Mouse (Mus musculus) 3134 (cell line): ENCODE measurements at regions not wholly inside any gene's neighbourhood (a gene's known extent, or its start where the extent isn't known, plus 50 kb on each side); places are given as distances from the start of the nearest gene placed in this dataset.
"Not testable (repeated sequence)": the region's sequence is repeated elsewhere in the genome, so short reads cannot be mapped to it uniquely, and the experiment has no call there.

ENCODE experiments used
- DNase-seq: peaks from one replicate; pipeline ENCODE4 v3.0.0-alpha.2; 2011; ENCODE audit warnings: low spot score; ENCODE audit not compliant: insufficient read length; ENCODE audit errors: extremely low read depth

DNA sequence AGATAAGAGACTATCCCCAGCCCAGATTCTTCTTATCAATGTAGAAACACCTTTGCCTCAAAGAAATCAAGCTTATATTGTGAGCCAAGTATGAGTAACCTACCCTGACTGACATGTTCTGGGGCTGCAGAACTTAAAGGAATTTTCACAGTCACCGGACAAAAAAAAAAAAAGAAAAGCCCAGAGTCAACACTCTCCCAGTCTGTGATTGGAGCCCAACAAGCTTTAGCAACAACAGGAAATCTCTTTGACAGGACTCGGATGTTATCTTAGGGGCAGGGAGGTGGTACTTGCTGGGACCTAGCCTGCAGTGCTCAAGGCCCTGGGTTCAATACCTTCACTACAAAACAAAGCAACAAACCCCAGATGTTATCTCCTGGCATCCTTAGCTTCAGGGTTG is 114.2 kb downstream of the Nectin1 start:
- no peak for DNase-seq

DNA sequence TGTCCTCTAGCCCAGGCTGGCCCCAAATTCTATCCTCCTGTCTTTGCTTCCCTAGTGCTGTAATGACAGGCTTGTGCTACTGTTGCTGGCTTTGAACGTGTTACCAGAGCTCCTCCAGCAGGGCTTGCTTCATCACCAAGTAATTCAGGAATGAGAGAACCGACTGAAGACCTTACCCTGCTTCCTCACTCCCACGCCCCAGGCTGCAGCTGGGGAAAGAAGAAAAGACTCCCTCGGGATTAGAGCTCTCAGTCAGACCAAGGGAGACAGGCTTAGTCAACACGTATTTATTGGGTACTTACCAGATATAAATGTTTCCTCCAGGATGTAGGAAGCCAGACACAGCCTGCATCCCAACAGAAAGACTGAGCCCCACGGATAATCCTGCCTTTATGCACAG is 115.0 kb downstream of the Nectin1 start:
- no peak for DNase-seq

DNA sequence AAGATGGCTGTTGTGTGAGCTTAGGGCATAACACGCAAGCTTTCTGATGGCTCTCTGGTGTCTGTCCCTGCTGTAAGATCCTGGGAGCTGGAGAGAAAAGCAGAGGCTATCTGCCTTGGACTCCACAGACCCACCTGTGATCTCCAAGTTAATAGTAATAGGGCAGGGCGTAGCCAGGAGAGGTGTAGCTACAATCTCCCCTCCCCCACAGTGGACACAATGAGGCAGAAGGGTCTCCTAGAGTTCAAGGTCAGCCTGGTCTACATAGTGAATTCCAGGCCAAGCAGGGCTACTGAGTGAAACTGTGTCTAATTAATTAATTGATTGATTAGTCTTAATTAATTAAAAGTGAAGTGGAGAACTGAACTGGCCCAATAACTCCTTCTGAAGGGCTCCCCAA is 116.5 kb downstream of the Nectin1 start:
- DNase-seq: no peak

DNA sequence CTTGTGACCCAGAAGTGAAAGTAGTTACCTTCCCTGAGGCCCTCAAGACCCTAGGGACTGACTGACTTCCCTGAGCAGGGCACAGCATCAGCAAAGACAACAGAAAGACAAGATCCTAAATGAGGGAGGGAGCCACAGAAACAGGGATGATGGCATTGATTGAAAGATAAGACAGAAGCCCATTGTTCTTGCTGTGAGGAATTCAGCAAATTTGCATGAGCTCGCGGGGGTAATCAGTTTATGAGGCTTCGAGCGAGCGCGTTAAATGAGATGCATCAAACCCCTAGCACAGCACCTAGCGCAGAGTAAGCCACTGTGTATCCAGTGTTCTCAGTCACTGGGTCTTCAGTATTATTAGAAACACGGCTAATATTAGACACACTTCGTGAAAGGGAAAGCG is 117.6 kb downstream of the Nectin1 start:
- no peak for DNase-seq

DNA sequence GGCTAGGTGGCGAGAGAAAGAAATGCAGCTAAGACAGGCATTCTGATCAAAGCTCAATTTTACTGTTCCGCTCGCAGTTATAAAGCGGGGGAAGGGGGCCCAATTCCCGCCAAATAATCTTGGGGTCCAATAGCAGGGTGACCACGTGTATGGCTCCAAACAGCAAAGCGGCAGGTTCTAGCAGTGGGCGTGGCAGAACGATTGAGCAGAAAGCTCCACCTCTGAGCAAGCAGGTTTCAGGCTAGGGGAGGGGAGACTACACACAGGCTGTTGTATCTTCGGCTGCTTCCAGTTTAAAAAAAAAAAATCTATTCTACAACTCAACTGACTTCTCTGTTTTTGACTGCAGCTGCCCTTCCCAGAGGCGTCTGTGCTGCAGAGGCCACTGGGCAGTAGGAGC is 118.2 kb downstream of the Nectin1 start:
- not testable (repeated sequence) for DNase-seq

- DNase-seq: peak; percentile 69
These were observed 120.0 kb downstream of the Nectin1 start for GRCm38 (mm10) chr9:43863609-43864397.

- no peak for DNase-seq
These were observed 123.0 kb downstream of the Nectin1 start for GRCm38 (mm10) chr9:43866802-43867201.

- DNase-seq: no peak
These were observed 130.1 kb downstream of the Nectin1 start for GRCm38 (mm10) chr9:43873841-43874240.

- peak; percentile 81 for DNase-seq
These were observed 130.5 kb downstream of the Nectin1 start for GRCm38 (mm10) chr9:43874332-43874731.

- DNase-seq: no peak
These were observed 135.6 kb downstream of the Nectin1 start for GRCm38 (mm10) chr9:43879220-43879968.

GRCm38 (mm10) chr9:43879969-43880396 is 136.2 kb downstream of the Nectin1 start:
- no peak for DNase-seq

DNA sequence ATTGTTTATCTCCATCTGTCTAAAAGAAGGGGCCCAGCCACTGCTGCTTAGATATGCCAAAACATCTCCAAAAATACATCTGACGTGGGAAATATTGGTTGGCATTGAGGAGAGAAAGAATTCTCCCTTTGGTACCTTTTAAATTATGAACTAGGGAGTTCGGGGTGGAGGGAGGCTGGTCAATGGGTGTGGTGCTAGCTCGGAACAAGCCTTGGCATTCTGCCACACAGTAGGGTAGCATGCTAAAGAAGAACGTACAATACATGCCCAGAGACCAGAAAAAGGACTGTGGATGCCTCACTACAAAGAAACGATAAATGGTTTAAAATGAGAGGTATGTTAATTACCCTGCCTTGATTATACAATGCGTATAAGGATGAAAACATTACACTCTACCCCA is 149.3 kb downstream of the Nectin1 start:
- no peak for DNase-seq

DNA sequence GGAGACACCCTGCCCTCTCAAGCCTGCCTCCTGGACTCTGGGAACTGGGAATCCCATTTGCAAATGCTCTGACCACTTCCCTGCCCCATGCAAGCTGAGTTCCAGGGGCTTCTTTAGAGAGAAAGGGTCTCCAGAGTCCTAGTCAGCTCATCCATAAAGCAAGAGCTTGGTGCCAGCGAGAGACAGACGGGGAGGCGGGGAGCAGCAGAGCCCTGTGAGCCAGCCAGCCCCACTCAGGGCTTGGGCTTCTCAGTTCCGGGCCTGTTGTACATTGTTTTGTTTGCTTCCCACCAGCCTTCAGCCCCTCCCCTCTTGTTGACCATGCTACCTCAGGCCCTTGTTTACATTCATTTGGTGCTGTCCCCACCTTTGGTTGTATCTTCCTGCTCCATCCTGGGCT is 143.9 kb upstream of the Thy1 start:
- no peak for DNase-seq

- peak; percentile 26 for DNase-seq
These were observed 134.9 kb upstream of the Thy1 start for GRCm38 (mm10) chr9:43908325-43908724.

DNA sequence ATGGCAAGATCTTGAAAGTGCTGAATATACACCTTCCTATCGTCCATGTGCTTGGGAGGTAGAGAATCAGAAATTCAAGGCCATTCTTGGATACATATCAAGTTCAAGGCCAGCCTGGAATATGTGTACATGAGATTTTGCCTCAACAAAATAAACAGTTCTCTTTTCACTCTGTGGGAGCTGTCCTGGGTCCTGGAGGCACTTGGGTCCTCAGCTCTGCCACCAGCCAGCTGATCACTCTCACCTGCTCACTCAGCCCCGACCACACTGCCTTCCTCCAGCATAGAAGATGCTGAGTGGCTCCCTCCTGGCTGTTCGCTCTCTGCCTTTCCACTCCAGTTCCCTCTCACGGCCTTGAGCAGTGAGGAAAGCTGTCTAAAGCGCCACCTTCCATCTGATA is 128.2 kb upstream of the Thy1 start:
- DNase-seq: no peak

DNA sequence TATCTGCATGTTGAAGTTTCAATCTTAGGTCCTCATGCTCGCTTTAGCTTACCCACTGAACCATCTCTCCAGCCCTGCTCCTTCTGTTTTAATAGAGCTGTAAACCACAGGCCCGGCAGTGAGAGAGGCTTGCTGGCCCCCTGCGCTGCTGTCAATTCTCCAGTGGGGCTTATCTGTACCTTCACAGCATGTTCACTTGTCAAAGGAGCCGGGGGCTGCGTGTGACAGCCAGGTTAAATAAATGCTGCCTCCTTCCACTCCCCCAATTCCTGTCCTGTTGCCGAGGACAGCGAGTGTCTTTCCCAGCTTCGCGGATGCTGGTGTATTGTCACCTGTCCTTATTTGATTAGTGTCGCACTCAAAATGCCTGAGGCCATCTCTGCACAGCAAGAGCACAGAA is 125.7 kb upstream of the Thy1 start:
- no peak for DNase-seq

DNA sequence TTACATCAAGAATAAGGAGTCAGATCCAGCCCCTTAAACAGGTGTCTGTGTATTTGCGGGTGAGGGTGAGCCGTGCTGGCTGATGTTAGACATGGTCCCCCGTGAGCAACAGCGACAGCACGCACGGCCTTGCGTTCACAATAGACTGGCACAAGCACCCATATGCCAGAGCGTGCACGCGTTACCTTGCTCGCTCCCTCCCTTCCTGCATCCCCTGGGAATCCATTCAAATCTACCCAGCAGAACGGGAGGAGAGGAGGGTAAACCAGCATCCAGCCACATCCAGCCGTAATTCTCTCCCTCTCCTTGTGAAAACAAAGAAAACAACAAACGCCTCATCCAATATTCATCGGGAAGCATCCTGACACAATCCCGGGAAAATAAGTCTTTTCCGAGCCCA is 124.2 kb upstream of the Thy1 start:
- no peak for DNase-seq

GRCm38 (mm10) chr9:43920053-43920754 is 123.0 kb upstream of the Thy1 start:
- DNase-seq: peak; percentile 88

GRCm38 (mm10) chr9:43922231-43922630 is 121.0 kb upstream of the Thy1 start:
- DNase-seq: no peak

DNA sequence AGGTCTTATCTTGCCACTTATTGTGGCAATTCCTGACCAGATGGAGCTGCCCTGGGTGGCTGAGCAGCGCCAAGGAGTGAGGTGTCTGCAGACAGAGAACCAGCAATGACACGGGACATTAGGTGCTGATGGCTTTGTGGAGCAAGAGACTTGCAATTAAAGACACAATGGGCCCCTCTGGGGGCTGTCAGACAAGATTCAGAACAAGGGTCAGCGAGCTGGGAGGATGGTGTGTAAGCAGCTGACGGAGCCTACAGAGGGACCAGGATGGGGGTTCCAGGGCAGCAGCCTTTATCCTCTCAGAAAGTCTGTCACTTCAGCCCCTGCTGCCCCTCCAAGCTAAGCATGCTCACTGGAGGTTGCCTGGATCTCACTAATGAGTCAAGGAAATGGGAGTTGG is 120.1 kb upstream of the Thy1 start:
- DNase-seq: no peak

DNA sequence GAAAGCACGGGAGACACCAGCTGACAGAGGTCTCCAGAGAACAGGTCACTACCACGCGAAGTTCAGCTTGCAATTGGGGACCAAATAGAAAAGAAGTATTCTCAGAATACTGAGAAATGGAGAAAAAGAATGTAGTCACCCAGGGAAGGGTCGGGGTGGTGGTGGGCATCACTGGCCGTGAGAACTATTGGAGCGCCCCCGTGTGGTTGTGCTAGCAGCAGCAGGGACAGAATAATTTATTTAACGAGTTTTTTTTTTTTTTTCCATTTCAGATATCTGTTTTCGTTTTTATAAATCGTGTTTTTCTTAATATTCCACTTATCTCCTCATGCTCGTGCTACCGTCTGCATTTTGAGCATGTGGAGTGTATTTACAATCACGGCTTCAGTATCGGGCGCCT is 118.4 kb upstream of the Thy1 start:
- DNase-seq: no peak
